Mouse (Mus musculus) spleen, embryonic (tissue): Measurements from ENCODE around the gene Tbx3.

Experiments
- CTCF ChIA-PET: fragments of 350-600 bp; sonication (Branson Sonifier 250); formaldehyde crosslinking; loops from one replicate; lab custom pipeline; 2022; lab: Charles Lee

The Tbx3 gene

GRCm38 (mm10) chr5:119679614-119680328 is 9.3 kb downstream of the Tbx3 start:
- CTCF ChIA-PET: no interaction called here

- CTCF ChIA-PET: no interaction called here
Measured at GRCm38 (mm10) chr5:119680329-119681010, 10.0 kb downstream of the Tbx3 start.

- CTCF ChIA-PET: no interaction called here
Measured at GRCm38 (mm10) chr5:119681011-119681832, 10.8 kb downstream of the Tbx3 start.

- CTCF ChIA-PET: no interaction called here
Measured at GRCm38 (mm10) chr5:119681833-119682210, 11.4 kb downstream of the Tbx3 start.

DNA sequence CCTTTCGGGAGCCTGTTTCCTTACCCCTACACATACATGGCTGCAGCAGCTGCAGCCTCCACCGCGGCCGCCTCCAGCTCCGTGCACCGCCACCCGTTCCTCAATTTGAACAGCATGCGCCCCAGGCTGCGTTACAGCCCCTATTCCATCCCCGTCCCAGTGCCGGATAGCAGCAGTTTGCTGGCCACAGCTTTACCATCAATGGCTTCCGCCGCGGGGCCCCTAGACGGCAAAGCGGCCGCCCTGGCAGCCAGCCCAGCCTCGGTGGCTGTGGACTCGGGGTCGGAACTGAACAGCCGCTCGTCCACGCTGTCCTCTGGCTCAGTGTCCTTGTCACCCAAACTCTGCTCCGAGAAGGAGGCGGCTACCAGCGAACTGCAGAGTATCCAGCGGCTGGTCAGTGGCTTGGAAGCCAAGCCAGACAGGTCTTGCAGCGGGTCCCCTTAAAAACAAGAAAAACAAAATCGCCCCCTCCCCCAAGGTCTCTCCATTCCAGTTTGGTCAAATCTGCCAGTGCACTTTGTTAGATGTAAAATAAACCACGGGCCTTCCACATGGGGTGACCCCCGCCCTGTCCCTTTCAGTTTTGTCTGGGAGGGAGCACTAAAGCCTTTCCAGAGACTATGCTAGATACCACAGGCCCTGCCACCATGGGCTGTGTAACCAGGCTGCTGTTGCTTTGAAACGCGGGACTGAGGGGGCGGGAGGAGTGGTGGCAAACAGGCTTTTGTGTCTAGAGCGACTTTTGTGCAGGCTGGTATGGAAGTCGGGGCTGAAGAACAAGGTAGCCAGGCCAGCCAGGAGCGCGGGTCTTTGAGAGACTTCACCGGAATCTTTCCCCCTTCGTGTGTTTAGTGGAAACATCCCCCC is 12.4 kb downstream of the Tbx3 start:
- CTCF ChIA-PET: no interaction called here

GRCm38 (mm10) chr5:119683861-119684260 is 13.4 kb downstream of the Tbx3 start:
- CTCF ChIA-PET: no interaction called here

GRCm38 (mm10) chr5:119684701-119685391 is 14.4 kb downstream of the Tbx3 start:
- CTCF ChIA-PET: no interaction called here

GRCm38 (mm10) chr5:119685446-119686198 is 15.2 kb downstream of the Tbx3 start:
- CTCF ChIA-PET: no interaction called here

DNA sequence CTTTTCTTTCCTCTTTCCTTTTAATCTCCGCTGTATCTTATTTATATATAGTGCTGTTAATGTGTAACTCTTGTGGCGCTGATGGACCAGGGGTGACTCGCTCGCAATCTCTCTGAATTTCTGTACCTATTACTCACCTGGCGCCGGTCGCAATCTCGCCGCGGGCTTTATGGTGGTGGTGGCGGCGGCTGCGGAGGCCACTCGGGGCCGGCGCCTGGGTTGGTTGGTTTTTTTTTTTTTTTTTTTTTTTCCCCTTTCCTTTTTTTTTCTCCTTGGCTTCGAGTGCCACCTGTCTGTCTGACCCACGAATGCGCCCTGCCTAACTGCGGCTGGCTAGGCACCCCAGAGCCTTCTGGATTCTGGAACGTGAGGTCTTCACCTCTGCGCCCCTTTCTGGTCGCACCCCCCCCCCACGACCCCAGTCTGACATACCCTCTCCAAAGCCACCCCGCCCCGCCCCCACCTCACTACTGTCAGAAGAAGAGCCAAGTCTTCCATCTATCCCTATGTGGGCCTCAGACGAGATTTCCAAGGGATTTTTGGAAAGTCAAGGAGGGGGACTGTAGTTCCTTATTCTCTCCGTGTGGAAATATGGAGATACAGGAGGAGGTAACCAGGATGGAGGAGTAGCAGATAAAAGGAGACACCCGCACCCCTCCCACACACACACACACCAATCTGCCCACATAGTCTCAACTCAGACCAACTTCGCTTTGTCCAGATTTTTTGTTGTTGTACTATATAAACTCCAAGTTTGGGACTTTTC is 15.9 kb downstream of the Tbx3 start:
- CTCF ChIA-PET: no interaction called here

DNA sequence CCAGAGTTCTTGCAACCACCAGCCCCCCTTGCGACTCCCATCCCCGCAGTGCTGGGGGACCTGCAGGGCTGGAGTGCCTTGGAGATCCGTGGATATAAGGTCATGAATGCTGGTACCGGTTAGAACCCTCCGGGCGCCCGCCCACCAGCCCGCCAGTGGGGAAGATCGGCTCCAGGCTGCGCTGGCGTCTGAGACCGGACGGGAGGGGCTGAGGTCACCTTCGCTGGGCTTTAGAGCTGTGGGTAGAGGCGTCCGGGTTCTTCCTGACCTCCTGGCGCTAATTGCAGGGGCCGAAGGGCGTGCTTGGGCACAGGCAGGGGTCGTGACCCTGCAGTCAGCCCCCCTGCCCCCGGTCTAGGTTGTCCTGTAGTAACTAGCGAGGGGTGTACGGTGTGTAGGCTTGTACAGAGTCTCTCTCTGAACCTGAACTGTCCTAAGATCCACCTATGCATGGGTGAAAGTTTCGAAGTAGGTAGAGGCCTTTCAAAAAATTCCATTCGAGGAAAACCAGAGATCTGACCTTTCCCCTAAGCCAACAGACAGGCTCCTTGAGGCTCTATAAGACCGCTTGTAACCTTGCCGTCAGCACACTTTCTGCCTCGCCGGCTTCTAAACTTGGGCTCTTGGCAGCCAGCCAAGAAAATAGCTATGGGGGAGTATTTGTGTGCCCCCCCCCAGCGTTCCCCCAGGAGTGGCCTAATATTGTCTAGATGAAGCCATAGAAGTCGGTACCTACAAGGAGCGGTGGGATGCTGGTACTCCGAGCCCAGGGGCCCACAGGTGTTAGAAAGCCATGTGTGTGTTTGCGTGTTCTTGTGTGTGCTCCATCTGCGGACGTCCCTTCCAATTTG is 16.8 kb downstream of the Tbx3 start:
- CTCF ChIA-PET: no interaction called here

GRCm38 (mm10) chr5:119687856-119688206 is 17.4 kb downstream of the Tbx3 start:
- CTCF ChIA-PET: no interaction called here

DNA sequence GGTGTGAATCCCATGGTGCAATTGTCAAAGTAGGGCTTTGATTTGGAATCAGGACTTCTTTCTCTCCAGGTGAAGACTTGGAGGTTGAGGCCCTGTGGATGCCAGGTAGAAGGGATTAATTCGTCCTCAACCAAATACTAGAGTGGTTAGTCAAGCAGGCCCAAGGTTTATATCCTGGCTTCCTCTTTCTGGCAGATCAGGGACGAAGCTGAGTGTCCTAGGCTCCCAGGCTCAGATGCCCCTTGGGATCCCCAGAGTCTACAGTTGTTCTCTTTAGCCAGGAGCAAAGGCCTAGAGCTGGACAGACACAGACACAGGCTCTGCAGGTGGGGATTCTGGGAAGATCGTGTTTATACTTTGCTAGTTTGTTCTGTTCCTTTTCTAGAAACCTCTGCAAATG is 17.8 kb downstream of the Tbx3 start:
- CTCF ChIA-PET: no interaction called here

GRCm38 (mm10) chr5:119688914-119689420 is 18.5 kb downstream of the Tbx3 start:
- CTCF ChIA-PET: no interaction called here

DNA sequence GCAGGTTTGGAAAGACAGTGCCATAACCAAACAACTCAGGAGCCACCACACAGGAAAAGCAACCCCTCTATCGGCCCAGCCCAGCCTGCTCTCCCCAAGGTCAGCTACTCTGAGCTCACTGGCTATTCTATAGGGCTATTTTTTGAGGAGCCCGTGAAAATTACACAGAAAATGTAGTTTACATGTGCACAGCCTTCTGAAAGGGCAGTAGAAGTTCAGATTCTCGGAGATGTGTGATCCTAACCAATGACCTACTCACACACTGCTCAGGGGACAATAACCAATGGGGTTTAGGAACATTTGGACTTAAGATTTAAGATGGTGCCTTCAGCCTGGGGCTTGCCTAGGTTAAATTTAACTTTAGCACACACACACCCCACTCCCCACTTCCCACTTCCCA is 19.0 kb downstream of the Tbx3 start:
- CTCF ChIA-PET: no interaction called here

- CTCF ChIA-PET: no interaction called here
Measured at GRCm38 (mm10) chr5:119691075-119691474, 20.6 kb downstream of the Tbx3 start.

- CTCF ChIA-PET: no interaction called here
Measured at GRCm38 (mm10) chr5:119692425-119692824, 22.0 kb downstream of the Tbx3 start.

- CTCF ChIA-PET: interaction anchor here (0.6 kb wide), 1 partner anchor 87 kb away, joined by 4 read pairs; no protein-coding TSS in a partner anchor
Measured at GRCm38 (mm10) chr5:119694914-119695313, 24.4 kb downstream of the Tbx3 start.

- CTCF ChIA-PET: no interaction called here
Measured at GRCm38 (mm10) chr5:119703031-119703430, 32.6 kb downstream of the Tbx3 start.
